Mouse (Mus musculus): Measurements from ENCODE around the gene Cwh43.
A peak's percentile ranks its signal among the peaks of the same experiment; 100 is the strongest.

Gene Cwh43

GRCm38 (mm10) chr5:73405981-73406722, at the start of gene Cwh43:
Gene Cwh43 (plus strand): TSS chr5:73406075.
- no peak for DNase-seq

GRCm38 (mm10) chr5:73359134-73359751, 46.6 kb upstream of the Cwh43 start:
- DNase-seq = no peak

- DNase-seq = no peak
These were observed 46.1 kb upstream of the Cwh43 start for GRCm38 (mm10) chr5:73359752-73360141.

- no peak for DNase-seq
These were observed 45.6 kb upstream of the Cwh43 start for GRCm38 (mm10) chr5:73360240-73360639.

- DNase-seq = no peak
These were observed 43.5 kb upstream of the Cwh43 start for GRCm38 (mm10) chr5:73362338-73362737.

- no peak for DNase-seq
These were observed 43.1 kb upstream of the Cwh43 start for GRCm38 (mm10) chr5:73362791-73363190.

GRCm38 (mm10) chr5:73364107-73364864, 41.6 kb upstream of the Cwh43 start:
- no peak for DNase-seq

GRCm38 (mm10) chr5:73367906-73368305, 38.0 kb upstream of the Cwh43 start:
- DNase-seq = no peak

GRCm38 (mm10) chr5:73368845-73369447, 36.9 kb upstream of the Cwh43 start:
- DNase-seq = no peak

- DNase-seq = no peak
These were observed 36.1 kb upstream of the Cwh43 start for GRCm38 (mm10) chr5:73369731-73370130.

- DNase-seq = no peak
These were observed 33.3 kb upstream of the Cwh43 start for GRCm38 (mm10) chr5:73372601-73373000.

- no peak for DNase-seq
These were observed 32.7 kb upstream of the Cwh43 start for GRCm38 (mm10) chr5:73373184-73373583.

- DNase-seq = no peak
These were observed 29.8 kb upstream of the Cwh43 start for GRCm38 (mm10) chr5:73376041-73376440.

GRCm38 (mm10) chr5:73376491-73376890, 29.4 kb upstream of the Cwh43 start:
- DNase-seq = no peak

- peak; percentile 91 for DNase-seq
These were observed 26.0 kb upstream of the Cwh43 start for GRCm38 (mm10) chr5:73379908-73380307.

GRCm38 (mm10) chr5:73380829-73381228, 25.0 kb upstream of the Cwh43 start:
- no peak for DNase-seq

- no peak for DNase-seq
These were observed 24.4 kb upstream of the Cwh43 start for GRCm38 (mm10) chr5:73381510-73381909.

GRCm38 (mm10) chr5:73381976-73382540, 23.8 kb upstream of the Cwh43 start:
- no peak for DNase-seq

- peak; percentile 79 for DNase-seq
These were observed 22.9 kb upstream of the Cwh43 start for GRCm38 (mm10) chr5:73382737-73383646.

- DNase-seq = no peak
These were observed 22.3 kb upstream of the Cwh43 start for GRCm38 (mm10) chr5:73383647-73383970.

GRCm38 (mm10) chr5:73393041-73393440, 12.8 kb upstream of the Cwh43 start:
- no peak for DNase-seq
